Mouse (Mus musculus) CH12.LX (cell line): ENCODE results near the gene Dlg2.

Experiments used
- BHLHE40 ChIP-seq: IDR thresholded peaks from 2 replicates; pipeline ENCODE4 v1.6.1; 2011; ENCODE audit warnings: mild to moderate bottlenecking, low read depth, low read length, improper control_type of control experiment
- CTCF ChIP-seq, 2 experiments: IDR thresholded peaks in 1 of 2; conservative IDR thresholded peaks in 1 of 2; 2 replicates each; pipeline ENCODE4 v1.5.1; 2011 to 2012; ENCODE audit warnings: low read depth in 2 of 2, low read length in 2 of 2, improper control_type of control experiment in 1 of 2, inconsistent platforms in 1 of 2, mild to moderate bottlenecking in 1 of 2, moderate library complexity in 1 of 2
- KAT2A ChIP-seq: IDR thresholded peaks from 2 replicates; pipeline ENCODE4 v1.6.1; 2012; ENCODE audit warnings: low read length, improper control_type of control experiment, inconsistent platforms; ENCODE audit not compliant: insufficient replicate concordance
- MAFK ChIP-seq: IDR thresholded peaks from 2 replicates; pipeline ENCODE4 v1.6.1; 2011; ENCODE audit warnings: low read length, improper control_type of control experiment; ENCODE audit not compliant: insufficient replicate concordance
- POLR2A ChIP-seq: IDR thresholded peaks from 2 replicates; pipeline ENCODE4 v1.6.1; 2011; ENCODE audit warnings: low read depth, mild to moderate bottlenecking, improper control_type of control experiment, low read length
- POLR2AphosphoS2 ChIP-seq: IDR thresholded peaks from 2 replicates; pipeline ENCODE4 v1.6.1; 2011; ENCODE audit warnings: low read depth, low read length, improper control_type of control experiment
- RAD21 ChIP-seq: IDR thresholded peaks from 2 replicates; pipeline ENCODE4 v1.6.1; 2011; ENCODE audit warnings: low read depth, mild to moderate bottlenecking, low read length, improper control_type of control experiment, moderate library complexity
- RCOR1 ChIP-seq: conservative IDR thresholded peaks from 2 replicates; pipeline ENCODE4 v1.6.1; 2012; ENCODE audit warnings: low read depth, mild to moderate bottlenecking, inconsistent platforms, low read length, improper control_type of control experiment
- TBP ChIP-seq: conservative IDR thresholded peaks from 2 replicates; pipeline ENCODE4 v1.6.1; 2011; ENCODE audit warnings: low read depth, low read length, improper control_type of control experiment
- TCF12 ChIP-seq: IDR thresholded peaks from 2 replicates; pipeline ENCODE4 v1.6.1; 2014; ENCODE audit warnings: low read depth, mild to moderate bottlenecking, inconsistent platforms, low read length, improper control_type of control experiment
- ZC3H11A ChIP-seq: IDR thresholded peaks from 2 replicates; pipeline ENCODE4 v1.6.1; 2012; ENCODE audit warnings: low read depth, mild to moderate bottlenecking, inconsistent platforms, low read length, improper control_type of control experiment
- ZNF384 ChIP-seq: IDR thresholded peaks from 2 replicates; pipeline ENCODE4 v1.6.1; 2012; ENCODE audit warnings: low read depth, low read length, improper control_type of control experiment, inconsistent platforms

DNA sequence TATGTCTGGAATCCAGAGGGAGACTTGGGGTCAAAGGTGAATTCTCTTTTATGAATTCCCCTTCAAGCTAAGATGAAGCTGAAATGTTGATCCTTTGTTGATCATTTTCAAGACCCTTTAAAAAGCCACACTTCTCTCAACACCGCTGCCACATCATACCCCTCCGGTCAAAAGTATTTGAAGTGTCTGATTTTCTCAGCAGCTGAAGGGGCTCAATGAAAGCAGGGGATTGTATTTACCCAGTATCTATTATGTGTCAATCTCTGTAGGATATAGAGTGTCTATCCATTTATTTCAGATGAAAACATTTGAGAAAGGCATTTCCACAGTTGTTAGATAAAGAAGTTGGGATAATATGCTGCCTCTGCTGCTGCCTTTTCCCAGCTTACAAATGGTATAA lies 1459.7 kb downstream of the Dlg2 start:
- TF ChIP-seq KAT2A (no peak), CTCF (conservative IDR thresholded peaks at IDR 0.05 in 1 of 2, IDR thresholded peaks at IDR 0.05 in 1 of 2; ENCODE audit: low read depth in 2 of 2, low read length in 2 of 2) (no peak), TBP (no peak), TCF12 (no peak), RCOR1 (no peak), ZC3H11A (no peak), ZNF384 (no peak), BHLHE40 (no peak), POLR2A (no peak), RAD21 (no peak), MAFK (no peak), POLR2AphosphoS2 (no peak)
